23 mouse cellular contexts compared by ENCODE assay signal in the genomic region with DNA sequence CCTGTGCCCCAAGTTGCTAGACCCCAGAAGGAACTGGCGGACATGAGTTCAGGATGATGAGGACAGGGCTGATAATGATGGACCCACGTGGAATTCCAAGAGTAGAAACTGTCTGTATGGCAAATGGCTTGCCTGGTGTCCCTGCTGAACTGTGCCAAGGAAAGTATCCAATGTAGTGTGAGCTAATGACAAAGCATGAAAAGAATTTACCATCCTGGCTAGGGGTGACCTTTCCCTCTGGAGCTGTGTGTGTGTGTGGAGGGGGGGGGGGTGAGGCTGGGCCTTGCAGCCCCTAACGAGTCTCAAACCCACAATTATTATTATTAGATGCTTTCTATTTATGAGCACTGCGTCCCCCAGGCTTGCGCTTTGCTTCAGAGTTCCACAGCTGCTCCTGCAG.
DNase-seq lines count a peak whose midpoint lies in the region; ATAC-seq and TF ChIP-seq lines count a peak whose summit lies in the region.
"Had no signal": no experiment of that assay in that cellular context is flagged by ENCODE, and none has a peak within 500 bp of the region (broad histone marks: within the 10 kb centered on the region; RNA-seq: fewer than 3 reads in every experiment).

No protein-coding gene starts in this region.

- H3K27me3 ChIP-seq in heart, embryonic 13.5 days (replicated peaks), result no peaks in the 10 kb centered on the region
- no peaks in the 10 kb centered on the region for H3K27me3 ChIP-seq in heart, adult 2 months (ENCODE audit: control insufficient read depth, insufficient read depth, low read length)
- no peaks in the 10 kb centered on the region for H3K27me3 ChIP-seq in liver, embryonic 12.5 days (replicated peaks)
- no peaks in the 10 kb centered on the region for H3K27me3 ChIP-seq in liver, postnatal 0 days (ENCODE audit: insufficient read depth, low read length)
- H3K27me3 ChIP-seq in neural tube, embryonic 13.5 days, result no peaks in the 10 kb centered on the region
- H3K27me3 ChIP-seq: embryonic facial prominence, embryonic 13.5 days; stomach, embryonic 15.5 days had no signal

- no peak for TF ChIP-seq POLR2A in heart, adult 2 months (IDR thresholded peaks at IDR 0.05; ENCODE audit: insufficient read depth, low read depth, low read length)
- no peak for TF ChIP-seq POLR2A in lung, adult 2 months (IDR thresholded peaks at IDR 0.05; ENCODE audit: borderline replicate concordance, extremely low read depth, low read depth, low read length)

- H3K79me2 ChIP-seq in heart, adult 2 months (replicated peaks; ENCODE audit: control insufficient read depth, insufficient read depth, low read length), result no peaks in the 10 kb centered on the region

- intact Hi-C loops in heart, adult 2 months (cut with DNase I), result no loop called here

- peaks cover 27% of the 10 kb centered on the region for H3K4me1 ChIP-seq in heart, embryonic 13.5 days
- no peaks in the 10 kb centered on the region for H3K4me1 ChIP-seq in heart, adult 2 months (ENCODE audit: control insufficient read depth, insufficient read depth, low read length)
- H3K4me1 ChIP-seq in liver, embryonic 12.5 days, result peaks cover 24% of the 10 kb centered on the region
- no peaks in the 10 kb centered on the region; the same call in 1 of the 2 replicates for H3K4me1 ChIP-seq in liver, postnatal 0 days (ENCODE audit: insufficient read depth)
- H3K4me1 ChIP-seq in neural tube, embryonic 13.5 days (replicated peaks), result peaks cover 22% of the 10 kb centered on the region
- no peaks in the 10 kb centered on the region for H3K4me1 ChIP-seq in lung, adult 2 months (ENCODE audit: control insufficient read depth, insufficient read depth, low read length)

- H3K4me2 ChIP-seq in heart, embryonic 13.5 days, result no peak overlapping the region
- H3K4me2 ChIP-seq in liver, embryonic 12.5 days, result no peak overlapping the region
- no peak overlapping the region for H3K4me2 ChIP-seq in liver, postnatal 0 days (ENCODE audit: low read depth, low read length)
- no peak overlapping the region for H3K4me2 ChIP-seq in neural tube, embryonic 13.5 days
- H3K4me2 ChIP-seq: embryonic facial prominence, embryonic 13.5 days; hindbrain, embryonic 14.5 days; stomach, embryonic 15.5 days had no signal

- H3K4me3 ChIP-seq in heart, embryonic 13.5 days, result no peak overlapping the region
- no peak overlapping the region for H3K4me3 ChIP-seq in heart, adult 2 months
- H3K4me3 ChIP-seq in liver, embryonic 12.5 days, result no peak overlapping the region
- no peak overlapping the region for H3K4me3 ChIP-seq in liver, postnatal 0 days (ENCODE audit: low read depth, low read length)
- no peak overlapping the region for H3K4me3 ChIP-seq in neural tube, embryonic 13.5 days
- no peak overlapping the region for H3K4me3 ChIP-seq in lung, adult 2 months (replicated peaks; ENCODE audit: extremely low read depth, low read depth, low read length)
- H3K4me3 ChIP-seq: embryonic facial prominence, embryonic 13.5 days; stomach, embryonic 15.5 days had no signal

- WGBS in heart, embryonic 13.5 days, result 60% methylated on average over 5 of the region's 5 CpGs
- 63% methylated on average over 5 of the region's 5 CpGs for whole genome bisulfite sequencing in heart, adult 2 months
- WGBS in liver, embryonic 12.5 days (ENCODE audit: insufficient replicate concordance), result 77% methylated on average over 5 of the region's 5 CpGs
- 88% methylated on average over 5 of the region's 5 CpGs for WGBS in liver, postnatal 0 days (ENCODE audit: insufficient replicate concordance)
- WGBS in neural tube, embryonic 13.5 days, result 71% methylated on average over 5 of the region's 5 CpGs
- WGBS in lung, adult 2 months, result 80% methylated on average over 5 of the region's 5 CpGs

- peak overlapping the region; percentile 52; the same call in 1 of the 2 replicates for H3K27ac ChIP-seq in heart, embryonic 13.5 days (replicated peaks)
- no peak overlapping the region for H3K27ac ChIP-seq in heart, adult 2 months
- peak overlapping the region; percentile 86 for H3K27ac ChIP-seq in liver, embryonic 12.5 days
- H3K27ac ChIP-seq in liver, postnatal 0 days (ENCODE audit: low read depth), result no peak overlapping the region
- H3K27ac ChIP-seq in neural tube, embryonic 13.5 days (replicated peaks), result peak overlapping the region; percentile 15; the same call in 1 of the 2 replicates
- H3K27ac ChIP-seq: embryonic facial prominence, embryonic 13.5 days; hindbrain, embryonic 14.5 days; stomach, embryonic 15.5 days had no signal

- no peaks in the 10 kb centered on the region for H3K9me3 ChIP-seq in heart, embryonic 13.5 days
- no peaks in the 10 kb centered on the region for H3K9me3 ChIP-seq in liver, embryonic 12.5 days (replicated peaks)
- H3K9me3 ChIP-seq in liver, postnatal 0 days (ENCODE audit: low read length), result no peaks in the 10 kb centered on the region
- H3K9me3 ChIP-seq in neural tube, embryonic 13.5 days, result no peaks in the 10 kb centered on the region
- H3K9me3 ChIP-seq: embryonic facial prominence, embryonic 13.5 days; stomach, embryonic 15.5 days had no signal

- no peak for TF ChIP-seq EP300 in heart, adult 2 months (IDR thresholded peaks at IDR 0.05; ENCODE audit: insufficient read depth, low read depth, low read length)
- TF ChIP-seq EP300 in liver, postnatal 0 days (IDR thresholded peaks at IDR 0.05; ENCODE audit: low read depth), result no peak

- TF ChIP-seq CTCF in heart, adult 2 months (IDR thresholded peaks at IDR 0.05), result no peak
- no peak for TF ChIP-seq CTCF in liver, postnatal 0 days (IDR thresholded peaks at IDR 0.05; ENCODE audit: low read depth)
- TF ChIP-seq CTCF in lung, adult 2 months (IDR thresholded peaks at IDR 0.05; ENCODE audit: insufficient read depth, low read length), result no peak

- H3K9ac ChIP-seq in heart, embryonic 13.5 days, result peak overlapping the region; percentile 15; the same call in 1 of the 2 replicates
- H3K9ac ChIP-seq in heart, adult 2 months (ENCODE audit: low read depth, low read length), result no peak overlapping the region
- 0 out of 2 replicates have a peak overlapping the region, but pooled peaks have one; percentile 19 for H3K9ac ChIP-seq in liver, embryonic 12.5 days
- no peak overlapping the region for H3K9ac ChIP-seq in liver, postnatal 0 days (replicated peaks)
- no peak overlapping the region for H3K9ac ChIP-seq in neural tube, embryonic 13.5 days
- H3K9ac ChIP-seq: embryonic facial prominence, embryonic 13.5 days; hindbrain, embryonic 14.5 days; stomach, embryonic 15.5 days had no signal

- no peak for DNase-seq in heart, adult 2 months
- DNase-seq in liver, postnatal 0 days, result no peak
- peak; percentile 74 for DNase-seq in Muller cell, postnatal 12 days (ENCODE audit: inconsistent ontology term)
- DNase-seq in lung, adult 2 months, result no peak
- DNase-seq in right cerebral cortex, postnatal 4 days, result no peak
- DNase-seq: adrenal gland, adult 8-10 months; B cell, adult 2 months; cerebellum, adult 9-11 months; gastrocnemius, postnatal 25 days; heart, postnatal 10 days; kidney, adult 8-10 months; kidney, postnatal 14 days; lung, adult 18-20 months; lung, postnatal 36 days; right cerebral cortex, postnatal 14 days; thymus, adult 18-20 months; thymus, postnatal 4 days had no signal

- 0 out of 2 replicates have a peak, but pooled peaks cover 5% of the 10 kb centered on the region for H3K36me3 ChIP-seq in heart, embryonic 13.5 days
- no peaks in the 10 kb centered on the region for H3K36me3 ChIP-seq in heart, adult 2 months (ENCODE audit: control insufficient read depth, insufficient read depth, low read length)
- H3K36me3 ChIP-seq in liver, embryonic 12.5 days, result peaks cover 3% of the 10 kb centered on the region
- 0 out of 2 replicates have a peak, but pooled peaks cover 4% of the 10 kb centered on the region for H3K36me3 ChIP-seq in liver, postnatal 0 days (replicated peaks; ENCODE audit: insufficient read depth, low read length)
- no peaks in the 10 kb centered on the region for H3K36me3 ChIP-seq in neural tube, embryonic 13.5 days
- H3K36me3 ChIP-seq: embryonic facial prominence, embryonic 13.5 days; stomach, embryonic 15.5 days had no signal

- ATAC-seq in heart, embryonic 13.5 days (ENCODE audit: extremely low read depth, insufficient number of reproducible peaks, low FRiP score, low TSS enrichment), result 0 out of 2 replicates have a peak, but pooled peaks have one; percentile 16
- no peak for ATAC-seq in liver, embryonic 12.5 days
- no peak for ATAC-seq in liver, postnatal 0 days
- ATAC-seq in neural tube, embryonic 13.5 days (ENCODE audit: low read depth), result no peak

Comparison
In these comparisons a context has a peak if more than half of its experiments do, and no peak if none do; other contexts are left out.
1. H3K27ac ChIP-seq: peak in heart, embryonic 13.5 days (single experiment), liver, embryonic 12.5 days (single experiment) and neural tube, embryonic 13.5 days (single experiment); none in heart, adult 2 months (single experiment) and liver, postnatal 0 days (single experiment).
2. H3K9ac ChIP-seq: peak in heart, embryonic 13.5 days (single experiment) and liver, embryonic 12.5 days (single experiment); none in heart, adult 2 months (single experiment), liver, postnatal 0 days (single experiment) and neural tube, embryonic 13.5 days (single experiment).